Comparison of ENCODE assay signal across 17 mouse cellular contexts in the genomic region with DNA sequence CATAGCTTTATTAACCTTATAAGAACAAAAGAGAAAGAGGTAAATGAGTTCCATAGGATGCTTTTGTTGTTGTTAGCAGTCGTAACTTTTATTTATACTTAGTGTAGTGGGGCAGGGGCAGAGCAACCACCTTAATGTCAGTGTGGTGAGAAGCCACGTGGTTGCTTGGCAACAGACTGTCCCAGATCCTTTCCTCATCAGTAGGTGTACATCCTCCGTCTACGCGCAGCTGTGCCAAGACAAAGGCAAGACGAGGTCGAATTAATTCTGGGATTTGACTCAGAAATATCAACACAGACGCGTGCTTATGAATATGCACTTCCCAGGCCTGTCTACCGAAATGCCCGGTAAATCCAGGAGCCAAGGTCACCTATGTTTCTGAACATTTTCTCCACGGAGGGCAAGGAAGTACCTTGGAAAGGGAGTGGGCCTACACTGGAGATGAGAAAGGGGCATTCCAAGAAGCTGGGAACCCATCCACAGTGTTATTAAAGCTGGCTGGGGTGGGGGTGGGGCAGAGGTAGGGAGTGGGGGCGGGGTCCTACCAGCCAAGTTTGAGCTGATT. TPM values are rescaled to one million over a fixed set of nuclear protein-coding genes. Genes with fewer than 3 reads are reported as not detected.
A peak's percentile ranks its signal among the peaks of the same experiment; 100 is the strongest.
DNase-seq lines count a peak whose midpoint lies in the region; ATAC-seq and TF ChIP-seq lines count a peak whose summit lies in the region.
"Had no signal": no experiment of that assay in that cellular context is flagged by ENCODE, and none has a peak within 500 bp of the region (broad histone marks: within the 10 kb centered on the region; RNA-seq: fewer than 3 reads in every experiment).

No protein-coding gene starts in this region.

- no peak overlapping the region for H3K9ac ChIP-seq in embryonic facial prominence, embryonic 12.5 days
- H3K9ac ChIP-seq in midbrain, embryonic 11.5 days (ENCODE audit: low read length), result no peak overlapping the region
- no peak overlapping the region for H3K9ac ChIP-seq in midbrain, embryonic 14.5 days (replicated peaks; ENCODE audit: low read length)
- no peak overlapping the region for H3K9ac ChIP-seq in kidney, embryonic 16.5 days (replicated peaks; ENCODE audit: low read length)
- H3K9ac ChIP-seq: liver, embryonic 13.5 days had no signal

- TF ChIP-seq CTCF in gastrocnemius, adult 2 months (IDR thresholded peaks at IDR 0.05), result no peak

- no peaks in the 10 kb centered on the region for H3K9me3 ChIP-seq in embryonic facial prominence, embryonic 12.5 days
- H3K9me3 ChIP-seq in embryonic facial prominence, embryonic 10.5 days, result no peaks in the 10 kb centered on the region
- no peaks in the 10 kb centered on the region for H3K9me3 ChIP-seq in midbrain, embryonic 11.5 days (ENCODE audit: control insufficient read depth, low read length)
- no peaks in the 10 kb centered on the region; the same call in 1 of the 2 replicates for H3K9me3 ChIP-seq in midbrain, embryonic 10.5 days (replicated peaks)
- no peaks in the 10 kb centered on the region for H3K9me3 ChIP-seq in midbrain, embryonic 14.5 days (ENCODE audit: control insufficient read depth, low read length)
- no peaks in the 10 kb centered on the region for H3K9me3 ChIP-seq in kidney, embryonic 16.5 days (ENCODE audit: low read length)
- H3K9me3 ChIP-seq: liver, embryonic 13.5 days had no signal

- intact Hi-C loops in gastrocnemius, adult 2 months (cut with DNase I), result loop anchor here (1.0 to 5.0 kb wide), 2 partner anchors 23 to 260 kb away; no protein-coding TSS in a partner anchor

- ATAC-seq in embryonic facial prominence, embryonic 12.5 days (ENCODE audit: insufficient number of reproducible peaks, insufficient read depth, low FRiP score, low TSS enrichment), result 0 out of 2 replicates have a peak, but pooled peaks have one; percentile 39
- ATAC-seq in midbrain, embryonic 11.5 days (ENCODE audit: low FRiP score), result peak; percentile 58
- peak; percentile 41; the same call in 1 of the 2 replicates for ATAC-seq in midbrain, embryonic 14.5 days (ENCODE audit: low FRiP score, low TSS enrichment)
- ATAC-seq in kidney, embryonic 16.5 days (ENCODE audit: low FRiP score, low TSS enrichment), result no peak

- H3K4me1 ChIP-seq in embryonic facial prominence, embryonic 12.5 days, result no peaks in the 10 kb centered on the region
- H3K4me1 ChIP-seq in embryonic facial prominence, embryonic 10.5 days, result no peaks in the 10 kb centered on the region
- no peaks in the 10 kb centered on the region for H3K4me1 ChIP-seq in midbrain, embryonic 11.5 days (ENCODE audit: control insufficient read depth, insufficient read depth, low read length)
- H3K4me1 ChIP-seq in midbrain, embryonic 10.5 days, result no peaks in the 10 kb centered on the region
- no peaks in the 10 kb centered on the region for H3K4me1 ChIP-seq in midbrain, embryonic 14.5 days (ENCODE audit: control insufficient read depth, insufficient read depth, low read length)
- no peaks in the 10 kb centered on the region for H3K4me1 ChIP-seq in kidney, embryonic 16.5 days (ENCODE audit: insufficient read depth, low read length)
- H3K4me1 ChIP-seq: liver, embryonic 13.5 days had no signal

- H3K27ac ChIP-seq in embryonic facial prominence, embryonic 12.5 days, result no peak overlapping the region
- H3K27ac ChIP-seq in embryonic facial prominence, embryonic 10.5 days (replicated peaks), result no peak overlapping the region
- no peak overlapping the region for H3K27ac ChIP-seq in midbrain, embryonic 11.5 days (ENCODE audit: low read depth, low read length)
- no peak overlapping the region for H3K27ac ChIP-seq in midbrain, embryonic 10.5 days (replicated peaks)
- no peak overlapping the region for H3K27ac ChIP-seq in midbrain, embryonic 14.5 days (replicated peaks; ENCODE audit: low read depth, low read length)
- H3K27ac ChIP-seq in kidney, embryonic 16.5 days (ENCODE audit: low read length), result no peak overlapping the region
- H3K27ac ChIP-seq in gastrocnemius, adult 2 months, result no peak overlapping the region
- H3K27ac ChIP-seq: liver, embryonic 13.5 days had no signal

- 69% methylated on average over 13 of the region's 13 CpGs for WGBS in embryonic facial prominence, embryonic 12.5 days
- 73% methylated on average over 13 of the region's 13 CpGs for WGBS in embryonic facial prominence, embryonic 10.5 days
- 70% methylated on average over 13 of the region's 13 CpGs for WGBS in midbrain, embryonic 11.5 days
- WGBS in midbrain, embryonic 10.5 days, result 68% methylated on average over 13 of the region's 13 CpGs
- WGBS in midbrain, embryonic 14.5 days, result 50% methylated on average over 13 of the region's 13 CpGs
- WGBS in kidney, embryonic 16.5 days, result 67% methylated on average over 13 of the region's 13 CpGs

- H3K4me2 ChIP-seq in embryonic facial prominence, embryonic 12.5 days (replicated peaks), result no peak overlapping the region
- H3K4me2 ChIP-seq in midbrain, embryonic 11.5 days, result no peak overlapping the region
- H3K4me2 ChIP-seq in midbrain, embryonic 14.5 days (ENCODE audit: low read length), result no peak overlapping the region
- H3K4me2 ChIP-seq in kidney, embryonic 16.5 days (replicated peaks; ENCODE audit: low read depth, low read length), result no peak overlapping the region
- H3K4me2 ChIP-seq: liver, embryonic 13.5 days had no signal

- no peaks in the 10 kb centered on the region for H3K27me3 ChIP-seq in embryonic facial prominence, embryonic 12.5 days
- H3K27me3 ChIP-seq in embryonic facial prominence, embryonic 10.5 days (replicated peaks; ENCODE audit: low read depth, poor library complexity, severe bottlenecking), result peaks cover 6% of the 10 kb centered on the region
- H3K27me3 ChIP-seq in midbrain, embryonic 11.5 days (ENCODE audit: control insufficient read depth, insufficient read depth, low read length), result no peaks in the 10 kb centered on the region
- 0 out of 2 replicates have a peak, but pooled peaks cover 5% of the 10 kb centered on the region for H3K27me3 ChIP-seq in midbrain, embryonic 10.5 days (ENCODE audit: low read depth, poor library complexity, severe bottlenecking)
- no peaks in the 10 kb centered on the region for H3K27me3 ChIP-seq in midbrain, embryonic 14.5 days (ENCODE audit: control insufficient read depth, insufficient read depth, low read length)
- no peaks in the 10 kb centered on the region for H3K27me3 ChIP-seq in kidney, embryonic 16.5 days (ENCODE audit: insufficient read depth, low read length)
- H3K27me3 ChIP-seq: liver, embryonic 13.5 days had no signal

- no peak overlapping the region for H3K4me3 ChIP-seq in embryonic facial prominence, embryonic 12.5 days
- H3K4me3 ChIP-seq in embryonic facial prominence, embryonic 10.5 days, result no peak overlapping the region
- no peak overlapping the region for H3K4me3 ChIP-seq in midbrain, embryonic 11.5 days (ENCODE audit: low read depth, low read length)
- no peak overlapping the region for H3K4me3 ChIP-seq in midbrain, embryonic 10.5 days
- H3K4me3 ChIP-seq in midbrain, embryonic 14.5 days (replicated peaks; ENCODE audit: low read depth, low read length), result no peak overlapping the region
- no peak overlapping the region for H3K4me3 ChIP-seq in kidney, embryonic 16.5 days (ENCODE audit: low read length)
- no peak overlapping the region for H3K4me3 ChIP-seq in gastrocnemius, adult 2 months
- H3K4me3 ChIP-seq: liver, embryonic 13.5 days had no signal

- DNase-seq in embryonic facial prominence, embryonic 10.5 days (ENCODE audit: low spot score), result no peak
- DNase-seq in midbrain, embryonic 11.5 days (ENCODE audit: low spot score, missing footprints), result no peak
- DNase-seq in midbrain, embryonic 10.5 days (ENCODE audit: low spot score), result no peak
- DNase-seq in midbrain, embryonic 14.5 days, result peak; percentile 24
- DNase-seq in telencephalon, adult 2 months (ENCODE audit: low read depth, low spot score), result peak; percentile 17
- DNase-seq in gastrocnemius, adult 2 months, result no peak
- DNase-seq: cerebellum, adult 9-10 months; gastrocnemius, postnatal 10 days; kidney, postnatal 10 days; left cerebral cortex, postnatal 4 days; liver, embryonic 13.5 days; lung, postnatal 14 days; thymus, postnatal 14 days had no signal

- H3K36me3 ChIP-seq in embryonic facial prominence, embryonic 12.5 days, result no peaks in the 10 kb centered on the region
- no peaks in the 10 kb centered on the region for H3K36me3 ChIP-seq in embryonic facial prominence, embryonic 10.5 days (replicated peaks)
- no peaks in the 10 kb centered on the region for H3K36me3 ChIP-seq in midbrain, embryonic 11.5 days (ENCODE audit: control insufficient read depth, insufficient read depth, low read length)
- no peaks in the 10 kb centered on the region for H3K36me3 ChIP-seq in midbrain, embryonic 10.5 days
- H3K36me3 ChIP-seq in midbrain, embryonic 14.5 days (ENCODE audit: control insufficient read depth, insufficient read depth, low read length), result no peaks in the 10 kb centered on the region
- no peaks in the 10 kb centered on the region for H3K36me3 ChIP-seq in kidney, embryonic 16.5 days (ENCODE audit: insufficient read depth, low read length)
- H3K36me3 ChIP-seq: liver, embryonic 13.5 days had no signal

RNA-seq across cellular contexts. Expression of gene Iqsec3, which starts 58.4 kb away (rescaled TPM):
- 0.19 and 0.28 TPM in 2 replicates for polyA plus RNA-seq in embryonic facial prominence, embryonic 12.5 days (2016; fragmentation: Nextera tagmentation; extraction: Ambion mirVana)
- 0.17 and 0.21 TPM in 2 replicates for polyA plus RNA-seq in embryonic facial prominence, embryonic 10.5 days (2016; fragmentation: Nextera tagmentation; extraction: Ambion mirVana)
- polyA plus RNA-seq in midbrain, embryonic 11.5 days (2014; fragmentation: Nextera tagmentation; extraction: Ambion mirVana), result 0.72 and 0.88 TPM in 2 replicates
- 0.23 and 0.67 TPM in 2 replicates for polyA plus RNA-seq in midbrain, embryonic 10.5 days (2016; fragmentation: Nextera tagmentation; extraction: Ambion mirVana)
- 11.2 and 11.6 TPM in 2 replicates for polyA plus RNA-seq in midbrain, embryonic 14.5 days (2014; fragmentation: Nextera tagmentation; extraction: Ambion mirVana)
- 0.04 and 0.09 TPM in 2 replicates for polyA plus RNA-seq in kidney, embryonic 16.5 days (2015; fragmentation: Nextera tagmentation; extraction: Ambion mirVana)
- under 1 TPM; 0.41 to 0.70 TPM for total RNA-seq in gastrocnemius, adult 2 months (2021)
- total RNA-seq: CH12.LX had no signal
- polyA plus RNA-seq: heart, embryonic 14.5 days; liver, embryonic 13.5 days had no signal

Comparison
In these comparisons a context has a peak if more than half of its experiments do, and no peak if none do; other contexts are left out.
1. DNase-seq: peak in midbrain, embryonic 14.5 days (single experiment) and telencephalon, adult 2 months (single experiment); none in embryonic facial prominence, embryonic 10.5 days (single experiment), midbrain, embryonic 11.5 days (single experiment), midbrain, embryonic 10.5 days (single experiment) and gastrocnemius, adult 2 months (single experiment).